ENCODE assay signal across 7 mouse cellular contexts in genomic region chr1:74393010-74393409, GRCm38 (mm10). TPM values are rescaled to one million over a fixed set of nuclear protein-coding genes. Genes with fewer than 3 reads are reported as not detected.
DNase-seq lines count a peak whose midpoint lies in the region; ATAC-seq lines count a peak whose summit lies in the region.

No protein-coding gene starts in this region.

- ATAC-seq in megakaryocyte, adult 5-6 weeks (ENCODE audit: poor library complexity, severe bottlenecking): no peak
- no peak for ATAC-seq in forebrain, embryonic 12.5 days (ENCODE audit: low FRiP score)
- ATAC-seq in limb, embryonic 11.5 days (ENCODE audit: insufficient number of reproducible peaks, low FRiP score, low TSS enrichment, low read depth): no peak
- no peak for ATAC-seq in stomach, embryonic 14.5 days (ENCODE audit: insufficient number of reproducible peaks, insufficient read depth, low FRiP score, low read depth)

- 0 out of 2 replicates have a peak overlapping the region, but pooled peaks have one; percentile 25 for H3K27ac ChIP-seq in forebrain, embryonic 12.5 days
- H3K27ac ChIP-seq in limb, embryonic 11.5 days (replicated peaks; ENCODE audit: low read depth, low read length): no peak overlapping the region; the same call in 1 of the 2 replicates
- peak overlapping the region; percentile 99; the same call in 1 of the 2 replicates for H3K27ac ChIP-seq in stomach, embryonic 14.5 days (ENCODE audit: low read length)

- H3K4me1 ChIP-seq in megakaryocyte, embryonic 14.5 days: peaks cover 81% of the 10 kb centered on the region
- H3K4me1 ChIP-seq in forebrain, embryonic 12.5 days: peaks cover 37% of the 10 kb centered on the region
- H3K4me1 ChIP-seq in limb, embryonic 11.5 days (ENCODE audit: control insufficient read depth, insufficient read depth, low read length): peaks cover 10% of the 10 kb centered on the region
- peaks cover 24% of the 10 kb centered on the region; the same call in 1 of the 2 replicates for H3K4me1 ChIP-seq in stomach, embryonic 14.5 days (ENCODE audit: control insufficient read depth, insufficient read depth, low read length)

- peak overlapping the region; percentile 88; the same call in 1 of the 2 replicates for H3K9ac ChIP-seq in forebrain, embryonic 12.5 days
- H3K9ac ChIP-seq in limb, embryonic 11.5 days (ENCODE audit: low read length): peak overlapping the region; percentile 96
- peak overlapping the region; percentile 99 for H3K9ac ChIP-seq in stomach, embryonic 14.5 days (replicated peaks; ENCODE audit: low read depth, low read length)

- H3K4me3 ChIP-seq in megakaryocyte, embryonic 14.5 days (replicated peaks): peak overlapping the region; percentile 97
- peak overlapping the region; percentile 85 for H3K4me3 ChIP-seq in forebrain, embryonic 12.5 days (replicated peaks)
- peak overlapping the region; percentile 88 for H3K4me3 ChIP-seq in limb, embryonic 11.5 days (ENCODE audit: low read depth, low read length)
- peak overlapping the region; percentile 95 for H3K4me3 ChIP-seq in stomach, embryonic 14.5 days (ENCODE audit: low read depth, low read length)

- H3K9me3 ChIP-seq in megakaryocyte, embryonic 14.5 days: no peaks in the 10 kb centered on the region
- no peaks in the 10 kb centered on the region for H3K9me3 ChIP-seq in forebrain, embryonic 12.5 days
- no peaks in the 10 kb centered on the region for H3K9me3 ChIP-seq in limb, embryonic 11.5 days (ENCODE audit: control insufficient read depth, low read length)
- no peaks in the 10 kb centered on the region for H3K9me3 ChIP-seq in stomach, embryonic 14.5 days (ENCODE audit: control insufficient read depth, low read depth, low read length)

- no peak for DNase-seq in limb, embryonic 11.5 days (ENCODE audit: low spot score)
- no peak for DNase-seq in layer of hippocampus, postnatal 14 days (ENCODE audit: low spot score in 2 of 2)
- DNase-seq in left cerebral cortex, adult 8-10 months (ENCODE audit: low spot score in 2 of 2): no peak

- no peaks in the 10 kb centered on the region for H3K27me3 ChIP-seq in megakaryocyte, embryonic 14.5 days (replicated peaks)
- peaks cover 27% of the 10 kb centered on the region for H3K27me3 ChIP-seq in forebrain, embryonic 12.5 days
- no peaks in the 10 kb centered on the region for H3K27me3 ChIP-seq in limb, embryonic 11.5 days (ENCODE audit: control insufficient read depth, insufficient read depth, low read length)
- H3K27me3 ChIP-seq in stomach, embryonic 14.5 days (ENCODE audit: control insufficient read depth, insufficient read depth, low read length): no peaks in the 10 kb centered on the region

- H3K36me3 ChIP-seq in megakaryocyte, embryonic 14.5 days (replicated peaks; ENCODE audit: low read length): peaks cover 26% of the 10 kb centered on the region
- peaks cover 20% of the 10 kb centered on the region for H3K36me3 ChIP-seq in forebrain, embryonic 12.5 days (replicated peaks)
- peaks cover 8% of the 10 kb centered on the region; the same call in 1 of the 2 replicates for H3K36me3 ChIP-seq in limb, embryonic 11.5 days (ENCODE audit: control insufficient read depth, insufficient read depth, low read length)
- peaks cover 21% of the 10 kb centered on the region for H3K36me3 ChIP-seq in stomach, embryonic 14.5 days (ENCODE audit: control insufficient read depth, insufficient read depth, low read length)

- WGBS in forebrain, embryonic 12.5 days: 38% methylated on average over 7 of the region's 7 CpGs
- 50% methylated on average over 7 of the region's 7 CpGs for WGBS in limb, embryonic 11.5 days
- 38% methylated on average over 7 of the region's 7 CpGs for WGBS in stomach, embryonic 14.5 days

- H3K4me2 ChIP-seq in forebrain, embryonic 12.5 days: peak overlapping the region; percentile 97
- peak overlapping the region; percentile 97 for H3K4me2 ChIP-seq in limb, embryonic 11.5 days (ENCODE audit: low read depth, severe bottlenecking)
- peak overlapping the region; percentile 92 for H3K4me2 ChIP-seq in stomach, embryonic 14.5 days (replicated peaks; ENCODE audit: low read depth, low read length)

RNA-seq across cellular contexts. Expression of gene Ctdsp1, which starts 1.7 kb away (rescaled TPM):
- 33.8 and 117 TPM in 2 replicates for polyA plus RNA-seq in megakaryocyte, embryonic 14.5 days (2012; ENCODE audit: insufficient read depth, low replicate concordance)
- total RNA-seq in megakaryocyte, adult 5-6 weeks (2015): 130 and 145 TPM in 2 replicates
- total RNA-seq in megakaryocyte, adult 5-6 weeks (2017): 53.2 and 61.1 TPM in 2 replicates
- polyA plus RNA-seq in forebrain, embryonic 12.5 days (2016; fragmentation: Nextera tagmentation; extraction: Ambion mirVana): 33.1 and 33.3 TPM in 2 replicates
- polyA plus RNA-seq in limb, embryonic 11.5 days (2014; fragmentation: Nextera tagmentation; extraction: Ambion mirVana): 74.7 and 75.8 TPM in 2 replicates
- 88.0 and 90.7 TPM in 2 replicates for polyA plus RNA-seq in stomach, embryonic 14.5 days (2014; fragmentation: Nextera tagmentation; extraction: Ambion mirVana)
- 10 to 100 TPM; 23.8 to 28.2 TPM for total RNA-seq in layer of hippocampus, postnatal 14 days (2021)
- total RNA-seq in left cerebral cortex, adult 8-10 months (2022): 10 to 100 TPM; 27.2 to 33.7 (median 29.5) TPM

RNA-seq across cellular contexts. Expression of gene Vil1, which starts 16.2 kb away (rescaled TPM):
- not detected in 2 replicates for polyA plus RNA-seq in megakaryocyte, embryonic 14.5 days (2012; ENCODE audit: insufficient read depth, low replicate concordance)
- not detected in 2 replicates for total RNA-seq in megakaryocyte, adult 5-6 weeks (2015)
- not detected in 2 replicates for total RNA-seq in megakaryocyte, adult 5-6 weeks (2017)
- polyA plus RNA-seq in forebrain, embryonic 12.5 days (2016; fragmentation: Nextera tagmentation; extraction: Ambion mirVana): 0.29 and 0.32 TPM in 2 replicates
- polyA plus RNA-seq in limb, embryonic 11.5 days (2014; fragmentation: Nextera tagmentation; extraction: Ambion mirVana): 0.16 and 0.18 TPM in 2 replicates
- polyA plus RNA-seq in stomach, embryonic 14.5 days (2014; fragmentation: Nextera tagmentation; extraction: Ambion mirVana): 5.9 and 7.7 TPM in 2 replicates
- total RNA-seq in layer of hippocampus, postnatal 14 days (2021): 1 to 10 TPM in 1 of 2 experiments, under 1 TPM in 1; 0.62 to 1.2 TPM
- total RNA-seq in left cerebral cortex, adult 8-10 months (2022): under 1 TPM; 0.57 to 0.74 (median 0.64) TPM

RNA-seq across cellular contexts. Expression of gene Slc11a1, which starts 18.0 kb away (rescaled TPM):
- 6.3 and 57.9 TPM in 2 replicates for polyA plus RNA-seq in megakaryocyte, embryonic 14.5 days (2012; ENCODE audit: insufficient read depth, low replicate concordance)
- total RNA-seq in megakaryocyte, adult 5-6 weeks (2015): 54.7 and 60.8 TPM in 2 replicates
- 46.2 and 48.1 TPM in 2 replicates for total RNA-seq in megakaryocyte, adult 5-6 weeks (2017)
- polyA plus RNA-seq in forebrain, embryonic 12.5 days (2016; fragmentation: Nextera tagmentation; extraction: Ambion mirVana): 1.3 and 1.7 TPM in 2 replicates
- polyA plus RNA-seq in limb, embryonic 11.5 days (2014; fragmentation: Nextera tagmentation; extraction: Ambion mirVana): 1.0 and 1.8 TPM in 2 replicates
- polyA plus RNA-seq in stomach, embryonic 14.5 days (2014; fragmentation: Nextera tagmentation; extraction: Ambion mirVana): 5.3 and 6.1 TPM in 2 replicates
- 1 to 10 TPM; 1.6 to 5.3 TPM for total RNA-seq in layer of hippocampus, postnatal 14 days (2021)
- 10 to 100 TPM in 2 of 4 experiments, 1 to 10 TPM in 2; 3.8 to 35.1 (median 15.5) TPM for total RNA-seq in left cerebral cortex, adult 8-10 months (2022)

RNA-seq across cellular contexts. Expression of gene Catip, which starts 31.1 kb away (rescaled TPM):
- polyA plus RNA-seq in megakaryocyte, embryonic 14.5 days (2012; ENCODE audit: insufficient read depth, low replicate concordance): 0.59 TPM in 1 of 2 replicates, not detected in the other
- 0.07 TPM in 1 of 2 replicates, not detected in the other for total RNA-seq in megakaryocyte, adult 5-6 weeks (2015)
- total RNA-seq in megakaryocyte, adult 5-6 weeks (2017): 0.26 TPM in 1 of 2 replicates, not detected in the other
- 0.60 and 1.1 TPM in 2 replicates for polyA plus RNA-seq in forebrain, embryonic 12.5 days (2016; fragmentation: Nextera tagmentation; extraction: Ambion mirVana)
- polyA plus RNA-seq in limb, embryonic 11.5 days (2014; fragmentation: Nextera tagmentation; extraction: Ambion mirVana): 0.25 and 0.79 TPM in 2 replicates
- 0.69 and 0.81 TPM in 2 replicates for polyA plus RNA-seq in stomach, embryonic 14.5 days (2014; fragmentation: Nextera tagmentation; extraction: Ambion mirVana)
- 1 to 10 TPM; 1.1 to 1.8 TPM for total RNA-seq in layer of hippocampus, postnatal 14 days (2021)
- total RNA-seq in left cerebral cortex, adult 8-10 months (2022): 1 to 10 TPM; 1.4 to 2.5 (median 1.8) TPM
